Mouse (Mus musculus): ENCODE results near the gene Pdcd4.
"Not testable (repeated sequence)": the region's sequence is repeated elsewhere in the genome, so short reads cannot be mapped to it uniquely, and the experiment has no call there.

Pdcd4 gene

DNA sequence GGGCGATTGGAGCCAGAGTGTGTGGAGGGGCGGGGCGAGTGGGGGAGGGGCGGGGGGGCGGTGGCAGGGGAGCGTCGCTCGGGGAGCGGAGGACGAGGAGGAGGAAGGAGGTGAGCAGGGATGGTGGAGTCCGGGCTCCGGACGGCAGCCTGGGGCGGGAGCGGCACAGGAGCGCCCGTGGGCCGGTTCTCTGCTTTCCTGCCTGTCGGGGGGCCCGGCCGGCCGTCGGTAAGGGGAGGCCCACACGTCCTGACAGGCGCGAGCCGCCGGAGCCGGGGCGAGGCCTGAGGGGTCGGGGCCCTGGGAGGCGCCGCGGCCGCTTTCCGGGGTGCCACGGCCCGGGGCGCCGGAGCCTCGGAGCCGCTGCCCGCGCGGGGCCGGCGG lies 52.7 kb downstream of the Pdcd4 start:
- DNase-seq (ENCODE audit: low read depth, low spot score): no peak

DNA sequence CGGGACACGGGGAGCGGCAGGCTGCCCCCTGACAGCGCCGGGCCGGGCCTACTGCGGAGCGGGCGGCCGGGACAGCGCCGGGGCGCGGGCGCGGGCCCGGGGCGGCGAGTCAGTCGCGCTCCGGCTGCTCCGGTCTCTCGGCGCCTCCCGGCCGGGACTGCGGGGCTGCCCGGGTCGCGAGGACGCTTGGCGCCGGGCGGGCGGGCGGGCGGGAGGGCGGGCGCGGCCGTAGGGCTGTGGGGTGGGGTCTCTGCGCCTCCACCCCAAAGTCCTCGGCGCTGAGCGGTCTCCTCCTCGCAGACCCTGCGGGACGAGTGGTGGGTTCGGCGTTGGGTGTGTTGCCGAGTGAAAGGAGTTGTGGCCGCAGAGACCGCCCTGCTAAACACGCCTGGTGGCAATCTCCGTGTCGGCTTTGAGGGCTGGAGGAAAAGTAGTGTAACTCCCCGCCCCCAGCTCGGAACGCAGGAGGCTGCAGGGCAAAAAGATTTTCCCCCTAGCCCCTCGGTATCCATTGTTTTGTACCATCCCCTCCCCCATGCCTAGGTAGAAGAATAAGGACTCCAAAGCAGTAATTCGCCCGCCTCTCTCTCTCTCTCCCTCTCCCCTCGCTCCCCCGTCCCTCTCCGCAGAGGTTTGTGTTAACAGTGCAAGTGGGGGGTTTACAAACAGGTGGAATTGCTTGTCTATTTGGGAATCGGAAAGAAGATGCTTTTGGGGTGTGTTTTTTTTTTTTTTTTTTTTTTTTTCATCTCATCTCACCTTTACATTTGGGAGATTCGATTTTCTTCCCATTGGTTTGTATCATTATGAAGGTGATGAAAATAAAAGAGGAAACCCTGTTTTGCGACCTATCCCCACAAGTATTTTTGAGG lies 53.4 kb downstream of the Pdcd4 start:
- DNase-seq (ENCODE audit: low read depth, low spot score): no peak

DNA sequence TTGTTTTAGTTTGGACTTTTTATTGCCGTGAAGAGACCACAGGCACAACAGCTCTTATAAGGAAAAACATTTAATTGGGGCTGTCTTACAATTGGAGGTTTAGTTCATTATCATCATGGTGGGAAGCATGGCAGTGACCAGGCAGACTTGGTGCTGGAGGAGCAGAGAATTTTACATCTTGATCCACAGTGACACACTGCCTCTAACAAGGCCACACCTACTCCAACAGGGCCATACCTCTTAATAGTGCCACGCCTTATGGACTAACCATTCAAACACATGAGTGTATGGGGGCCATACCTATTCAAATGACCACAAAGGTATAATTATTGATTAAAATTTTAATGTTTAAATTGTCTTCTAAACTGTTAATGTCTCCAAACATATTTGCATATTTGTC lies 65.5 kb downstream of the Pdcd4 start:
- no peak for DNase-seq (ENCODE audit: low read depth, low spot score)

DNA sequence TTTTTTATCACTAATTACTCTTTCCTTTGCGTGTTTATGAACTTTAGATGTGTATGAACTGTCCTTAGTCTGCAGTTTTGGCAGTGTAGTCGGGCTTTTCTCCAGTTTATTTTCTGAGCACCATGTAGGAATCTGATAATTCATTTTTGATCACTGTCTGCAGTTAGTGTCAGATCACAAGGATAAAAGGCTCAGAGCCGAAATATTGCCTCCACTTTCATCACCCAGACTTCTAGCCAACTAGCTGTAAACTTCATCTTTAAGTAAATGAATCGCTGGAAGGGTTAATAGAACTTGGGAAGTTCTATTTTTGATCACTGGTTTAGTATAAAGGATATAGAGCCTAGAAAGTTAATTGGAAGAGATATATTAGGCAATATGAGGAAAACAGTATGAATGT lies 70.5 kb downstream of the Pdcd4 start:
- DNase-seq (ENCODE audit: low read depth, low spot score): no peak

DNA sequence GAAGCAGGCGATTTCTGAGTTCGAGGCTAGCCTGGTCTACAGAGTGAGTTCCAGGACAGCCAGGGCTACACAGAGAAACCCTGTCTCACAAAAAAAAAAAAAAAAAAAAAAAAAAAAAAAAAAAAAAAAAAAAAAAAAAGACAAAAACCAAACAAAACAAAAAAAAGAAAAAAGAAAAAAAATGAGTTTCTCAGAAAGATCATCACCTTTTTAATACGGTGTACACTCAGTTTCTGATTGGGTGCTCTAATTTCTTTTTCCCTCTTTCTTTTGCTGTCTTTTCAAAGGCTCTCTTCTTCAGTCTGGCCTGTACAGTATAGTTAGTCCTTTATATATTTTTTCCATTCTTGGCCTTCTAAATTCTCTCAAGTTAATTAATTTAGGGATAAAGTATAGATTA lies 72.3 kb downstream of the Pdcd4 start:
- not testable (repeated sequence) for DNase-seq (ENCODE audit: low read depth, low spot score)

DNA sequence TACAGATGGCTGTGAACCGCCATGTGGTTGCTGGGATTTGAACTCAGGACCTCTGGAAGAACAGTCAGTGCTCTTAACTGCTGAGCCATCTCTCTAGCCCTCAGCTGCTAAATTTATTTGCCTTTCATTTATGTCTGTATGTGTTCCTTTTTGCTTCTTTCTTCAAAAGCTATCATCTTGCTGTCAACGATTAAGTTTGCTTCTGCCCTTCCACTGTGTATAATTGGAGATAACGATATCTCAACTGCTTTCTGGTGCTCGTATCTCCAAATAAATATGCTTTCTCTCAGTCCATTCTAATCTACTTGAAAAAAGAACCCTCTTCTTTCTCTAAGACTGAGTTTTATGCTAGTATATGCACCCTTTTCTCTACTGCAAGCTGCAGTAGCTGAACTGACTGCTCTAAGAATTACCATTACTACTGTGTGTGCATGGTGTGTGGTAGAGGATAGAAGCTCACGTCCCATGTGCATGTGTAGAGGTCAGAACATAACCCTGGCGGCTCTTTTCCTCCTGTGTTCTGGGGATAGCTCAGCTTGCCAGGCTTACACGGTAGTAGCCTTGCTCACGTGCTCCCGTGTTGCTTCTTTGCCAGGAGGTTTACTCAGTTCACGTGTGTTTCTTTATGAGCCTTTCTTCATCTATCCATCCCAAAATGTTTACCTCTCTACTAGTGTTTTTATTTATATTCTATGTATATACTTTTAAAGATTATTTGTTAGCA lies 73.0 kb downstream of the Pdcd4 start:
- DNase-seq (ENCODE audit: low read depth, low spot score): no peak

DNA sequence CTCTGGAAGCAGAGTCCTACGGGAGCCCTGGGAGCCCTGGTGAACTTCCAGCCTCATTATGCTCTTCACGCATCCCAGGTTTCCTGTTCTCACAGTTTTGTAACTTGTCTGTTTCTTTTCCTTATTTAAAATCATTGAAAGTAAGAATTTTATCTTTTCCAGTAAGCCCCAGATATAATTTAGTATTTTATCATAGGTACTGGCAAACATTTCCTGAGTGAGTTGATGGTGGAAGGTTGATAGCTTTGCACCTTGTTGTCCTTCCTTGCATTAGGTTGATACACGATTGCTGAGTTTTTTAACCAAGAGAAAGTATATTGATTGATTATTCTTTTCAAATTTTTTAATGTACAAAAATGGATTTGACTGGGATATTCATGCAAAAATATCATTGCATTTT lies 77.2 kb downstream of the Pdcd4 start:
- no peak for DNase-seq (ENCODE audit: low read depth, low spot score)

DNA sequence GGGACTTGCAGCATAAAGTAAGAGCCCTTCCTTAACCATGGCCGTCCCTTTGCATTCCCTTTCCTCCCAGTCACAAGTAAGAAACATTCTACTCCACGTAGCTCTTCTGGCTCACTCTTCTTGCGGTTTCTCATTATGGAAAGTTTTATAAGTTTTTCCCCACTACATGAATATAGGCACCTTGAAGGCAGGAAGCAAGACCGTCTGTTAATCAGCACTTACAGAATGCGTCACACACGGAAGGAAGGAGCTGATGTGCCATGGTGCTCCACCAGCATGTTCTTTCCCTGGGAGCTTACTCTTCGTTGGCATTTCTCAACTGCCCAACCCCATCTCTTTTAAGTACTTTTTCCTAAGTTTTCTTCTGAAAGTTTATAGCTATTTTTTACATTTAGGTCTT lies 79.9 kb downstream of the Pdcd4 start:
- DNase-seq (ENCODE audit: low read depth, low spot score): no peak

DNA sequence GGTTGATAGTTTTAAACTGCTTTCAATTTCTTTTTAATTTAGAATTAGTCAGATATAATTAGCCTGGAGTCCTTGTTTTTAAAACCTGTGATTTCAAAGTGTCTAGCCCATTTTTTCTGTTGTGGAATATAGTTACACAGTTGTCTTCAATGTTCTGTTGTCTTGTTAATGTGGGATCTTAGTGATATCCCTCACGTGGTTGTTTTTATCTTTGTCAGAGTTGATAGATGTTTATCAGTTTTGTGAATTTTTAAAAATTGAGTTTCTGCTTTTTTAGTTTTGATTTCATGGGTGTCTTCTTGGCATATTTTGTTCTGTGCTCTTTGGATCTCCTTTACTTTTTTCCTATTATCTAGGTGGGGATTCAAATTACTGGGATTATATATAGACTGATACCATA lies 81.6 kb downstream of the Pdcd4 start:
- no peak for DNase-seq (ENCODE audit: low read depth, low spot score)

All from c-Kit-negative CD71-positive TER-119-positive erythroid progenitor cells, embryonic 14.5 days (primary cell).